Mouse (Mus musculus) liver, adult 2 months (tissue): ENCODE results near the gene Nsun7.

Experiments
- CTCF ChIP-seq: fragments of 200-500 bp; IDR thresholded peaks from 2 replicates; pipeline ENCODE4 v1.5.1; 2011; ENCODE audit warnings: low read depth, low read length, control low read depth
- POLR2A ChIP-seq: fragments of 200-500 bp; IDR thresholded peaks from 2 replicates; pipeline ENCODE4 v1.6.1; 2011; ENCODE audit warnings: low read length, control low read depth; ENCODE audit not compliant: insufficient read depth; ENCODE audit errors: extremely low read depth

GRCm38 (mm10) chr5:66338583-66338982 is 78.9 kb downstream of the Nsun7 start:
- TF ChIP-seq CTCF (peak; percentile 48), POLR2A (no peak)
